In genomic region chr2:33223656-33224358, GRCm38 (mm10) we compare ENCODE assay signal across 26 mouse cellular contexts. TPM values are rescaled to one million over a fixed set of nuclear protein-coding genes. Genes with fewer than 3 reads are reported as not detected.
A peak's percentile ranks its signal among the peaks of the same experiment; 100 is the strongest.
DNase-seq lines count a peak whose midpoint lies in the region; ATAC-seq and TF ChIP-seq lines count a peak whose summit lies in the region.
"Had no signal": no experiment of that assay in that cellular context is flagged by ENCODE, and none has a peak within 500 bp of the region (broad histone marks: within the 10 kb centered on the region; RNA-seq: fewer than 3 reads in every experiment).

No protein-coding gene starts in this region.

- no peaks in the 10 kb centered on the region for H3K9me3 ChIP-seq in hindbrain, embryonic 14.5 days (ENCODE audit: control insufficient read depth, low read length)
- no peaks in the 10 kb centered on the region for H3K9me3 ChIP-seq in hindbrain, embryonic 12.5 days (replicated peaks)
- H3K9me3 ChIP-seq in lung, embryonic 14.5 days (ENCODE audit: low read depth, low read length) = no peaks in the 10 kb centered on the region
- H3K9me3 ChIP-seq in embryonic facial prominence, embryonic 14.5 days (ENCODE audit: control insufficient read depth, low read length) = no peaks in the 10 kb centered on the region
- H3K9me3 ChIP-seq: embryonic facial prominence, embryonic 15.5 days; forebrain, embryonic 15.5 days; limb, embryonic 12.5 days; liver, embryonic 13.5 days; neural tube, embryonic 12.5 days had no signal

- intact Hi-C loops in heart, adult 2 months (cut with DNase I) = loop anchor here (5.0 kb wide), 1 partner anchor 48 kb away; no protein-coding TSS in a partner anchor

- H3K4me3 ChIP-seq in heart, adult 2 months = no peak overlapping the region
- no peak overlapping the region for H3K4me3 ChIP-seq in hindbrain, embryonic 14.5 days (replicated peaks; ENCODE audit: low read length)
- H3K4me3 ChIP-seq in hindbrain, embryonic 12.5 days = no peak overlapping the region
- no peak overlapping the region for H3K4me3 ChIP-seq in lung, embryonic 14.5 days (ENCODE audit: low read depth, low read length)
- no peak overlapping the region for H3K4me3 ChIP-seq in embryonic facial prominence, embryonic 14.5 days (ENCODE audit: low read depth, low read length)
- H3K4me3 ChIP-seq: embryonic facial prominence, embryonic 15.5 days; forebrain, embryonic 15.5 days; limb, embryonic 12.5 days; liver, embryonic 13.5 days; neural tube, embryonic 12.5 days had no signal

- TF ChIP-seq POLR2A in heart, adult 2 months (IDR thresholded peaks at IDR 0.05; ENCODE audit: insufficient read depth, low read depth, low read length) = no peak

- no peak for ATAC-seq in hindbrain, embryonic 14.5 days (ENCODE audit: low FRiP score)
- ATAC-seq in hindbrain, embryonic 12.5 days (ENCODE audit: low FRiP score) = no peak
- ATAC-seq in lung, embryonic 14.5 days (ENCODE audit: insufficient read depth) = no peak
- no peak for ATAC-seq in embryonic facial prominence, embryonic 14.5 days (ENCODE audit: low read depth)
- ATAC-seq: forebrain, embryonic 15.5 days; hindbrain, postnatal 0 days; intestine, embryonic 16.5 days had no signal

- peaks cover 24% of the 10 kb centered on the region for H3K4me1 ChIP-seq in heart, adult 2 months (ENCODE audit: control insufficient read depth, insufficient read depth, low read length)
- H3K4me1 ChIP-seq in hindbrain, embryonic 14.5 days (replicated peaks; ENCODE audit: control insufficient read depth, insufficient read depth, low read length) = no peaks in the 10 kb centered on the region
- H3K4me1 ChIP-seq in hindbrain, embryonic 12.5 days = peaks cover 30% of the 10 kb centered on the region
- peaks cover 9% of the 10 kb centered on the region; the same call in 1 of the 2 replicates for H3K4me1 ChIP-seq in lung, embryonic 14.5 days (ENCODE audit: insufficient read depth)
- H3K4me1 ChIP-seq in embryonic facial prominence, embryonic 14.5 days (ENCODE audit: control insufficient read depth, insufficient read depth, low read length) = peaks cover 13% of the 10 kb centered on the region; the same call in 1 of the 2 replicates

- H3K36me3 ChIP-seq in heart, adult 2 months (ENCODE audit: control insufficient read depth, insufficient read depth, low read length) = no peaks in the 10 kb centered on the region
- 0 out of 2 replicates have a peak, but pooled peaks cover 4% of the 10 kb centered on the region for H3K36me3 ChIP-seq in hindbrain, embryonic 14.5 days (replicated peaks; ENCODE audit: control insufficient read depth, insufficient read depth)
- H3K36me3 ChIP-seq in hindbrain, embryonic 12.5 days = peaks cover 28% of the 10 kb centered on the region
- H3K36me3 ChIP-seq in lung, embryonic 14.5 days (ENCODE audit: insufficient read depth) = peaks cover 26% of the 10 kb centered on the region
- peaks cover 25% of the 10 kb centered on the region; the same call in 1 of the 2 replicates for H3K36me3 ChIP-seq in embryonic facial prominence, embryonic 14.5 days (ENCODE audit: control insufficient read depth, insufficient read depth, low read length)
- H3K36me3 ChIP-seq: forebrain, embryonic 15.5 days; liver, embryonic 13.5 days had no signal

- H3K9ac ChIP-seq in heart, adult 2 months (ENCODE audit: low read depth, low read length) = no peak overlapping the region
- no peak overlapping the region for H3K9ac ChIP-seq in hindbrain, embryonic 14.5 days
- H3K9ac ChIP-seq in hindbrain, embryonic 12.5 days = no peak overlapping the region
- H3K9ac ChIP-seq in lung, embryonic 14.5 days = no peak overlapping the region
- no peak overlapping the region for H3K9ac ChIP-seq in embryonic facial prominence, embryonic 14.5 days (ENCODE audit: low read depth, low read length)
- H3K9ac ChIP-seq: embryonic facial prominence, embryonic 15.5 days; forebrain, embryonic 15.5 days; limb, embryonic 12.5 days; liver, embryonic 13.5 days; neural tube, embryonic 12.5 days had no signal

- peak; percentile 96 for DNase-seq in heart, adult 11 months
- no peak for DNase-seq in heart, adult 2 months
- DNase-seq in hindbrain, embryonic 14.5 days (ENCODE audit: low spot score) = no peak
- peak; percentile 15 for DNase-seq in lung, embryonic 14.5 days
- DNase-seq in lung, postnatal 36 days = no peak
- DNase-seq in embryonic facial prominence, embryonic 14.5 days (ENCODE audit: low spot score) = peak; percentile 63
- no peak for DNase-seq in thymus, postnatal 14 days
- DNase-seq: adrenal gland, postnatal 25 days; cerebellum, adult 8-10 months; cerebellum, postnatal 36 days; embryo, embryonic 11 days; gastrocnemius, postnatal 14 days; kidney, postnatal 36 days; layer of hippocampus, postnatal 36 days; liver, embryonic 13.5 days; lung, adult 2 months; retina, postnatal 1 day; thymus, postnatal 25 days had no signal

- WGBS in heart, adult 2 months = 53% methylated on average over 10 of the region's 10 CpGs
- 79% methylated on average over 10 of the region's 10 CpGs for WGBS in hindbrain, embryonic 14.5 days
- WGBS in hindbrain, embryonic 12.5 days = 79% methylated on average over 10 of the region's 10 CpGs
- WGBS in lung, embryonic 14.5 days = 62% methylated on average over 10 of the region's 10 CpGs
- WGBS in embryonic facial prominence, embryonic 14.5 days = 62% methylated on average over 10 of the region's 10 CpGs

- no peak for TF ChIP-seq CTCF in heart, adult 2 months (IDR thresholded peaks at IDR 0.05)
- no peak for TF ChIP-seq CTCF in lung, embryonic 14.5 days (IDR thresholded peaks at IDR 0.05; ENCODE audit: low read depth)

- no peak for TF ChIP-seq EP300 in heart, adult 2 months (IDR thresholded peaks at IDR 0.05; ENCODE audit: insufficient read depth, low read depth, low read length)

- H3K27me3 ChIP-seq in heart, adult 2 months (ENCODE audit: control insufficient read depth, insufficient read depth, low read length) = no peaks in the 10 kb centered on the region
- H3K27me3 ChIP-seq in hindbrain, embryonic 14.5 days (ENCODE audit: control insufficient read depth, insufficient read depth, low read length) = no peaks in the 10 kb centered on the region
- H3K27me3 ChIP-seq in hindbrain, embryonic 12.5 days = no peaks in the 10 kb centered on the region
- H3K27me3 ChIP-seq in lung, embryonic 14.5 days (ENCODE audit: insufficient read depth, low read length) = no peaks in the 10 kb centered on the region
- no peaks in the 10 kb centered on the region for H3K27me3 ChIP-seq in embryonic facial prominence, embryonic 14.5 days (replicated peaks; ENCODE audit: control insufficient read depth, insufficient read depth, low read length)
- H3K27me3 ChIP-seq: embryonic facial prominence, embryonic 15.5 days; forebrain, embryonic 15.5 days; limb, embryonic 12.5 days; liver, embryonic 13.5 days; neural tube, embryonic 12.5 days had no signal

- no peak overlapping the region for H3K4me2 ChIP-seq in hindbrain, embryonic 14.5 days (replicated peaks)
- no peak overlapping the region for H3K4me2 ChIP-seq in hindbrain, embryonic 12.5 days (replicated peaks)
- no peak overlapping the region for H3K4me2 ChIP-seq in lung, embryonic 14.5 days
- no peak overlapping the region for H3K4me2 ChIP-seq in embryonic facial prominence, embryonic 14.5 days (ENCODE audit: low read depth, low read length)
- H3K4me2 ChIP-seq: embryonic facial prominence, embryonic 15.5 days; forebrain, embryonic 15.5 days; limb, embryonic 12.5 days; liver, embryonic 13.5 days; midbrain, embryonic 11.5 days; neural tube, embryonic 12.5 days had no signal

- no peak overlapping the region for H3K27ac ChIP-seq in heart, adult 2 months
- H3K27ac ChIP-seq in hindbrain, embryonic 14.5 days = 0 out of 2 replicates have a peak overlapping the region, but pooled peaks have one; percentile 9
- H3K27ac ChIP-seq in hindbrain, embryonic 12.5 days = no peak overlapping the region
- no peak overlapping the region for H3K27ac ChIP-seq in lung, embryonic 14.5 days (ENCODE audit: low read depth)
- 0 out of 2 replicates have a peak overlapping the region, but pooled peaks have one; percentile 2 for H3K27ac ChIP-seq in embryonic facial prominence, embryonic 14.5 days (replicated peaks; ENCODE audit: low read depth, low read length)
- H3K27ac ChIP-seq: embryonic facial prominence, embryonic 15.5 days; forebrain, embryonic 15.5 days; hindbrain, postnatal 0 days; limb, embryonic 12.5 days; liver, embryonic 13.5 days; neural tube, embryonic 12.5 days had no signal

- H3K79me2 ChIP-seq in heart, adult 2 months (replicated peaks; ENCODE audit: control insufficient read depth, insufficient read depth, low read length) = no peaks in the 10 kb centered on the region

RNA-seq across cellular contexts. Expression of gene Angptl2, which starts 7.9 kb away (rescaled TPM):
- total RNA-seq in heart, adult 2 months (2021) = 10 to 100 TPM; 45.3 to 46.2 TPM
- polyA plus RNA-seq in heart, adult 2 months (2012; rRNA removed) = 91.4 and 128 TPM in 2 replicates
- polyA plus RNA-seq in hindbrain, embryonic 14.5 days (2014; fragmentation: Nextera tagmentation; extraction: Ambion mirVana) = 12.2 and 14.1 TPM in 2 replicates
- polyA plus RNA-seq in hindbrain, embryonic 12.5 days (2016; fragmentation: Nextera tagmentation; extraction: Ambion mirVana) = 32.8 and 35.4 TPM in 2 replicates
- 30.1 and 30.3 TPM in 2 replicates for polyA plus RNA-seq in lung, embryonic 14.5 days (2014; fragmentation: Nextera tagmentation; extraction: Ambion mirVana)
- polyA plus RNA-seq in embryonic facial prominence, embryonic 14.5 days (2014; fragmentation: Nextera tagmentation; extraction: Ambion mirVana) = 57.9 and 62.6 TPM in 2 replicates

Comparison
In these comparisons a context has a peak if more than half of its experiments do, and no peak if none do; other contexts are left out.
1. DNase-seq: peak in heart, adult 11 months (single experiment), lung, embryonic 14.5 days (single experiment) and embryonic facial prominence, embryonic 14.5 days (single experiment); none in heart, adult 2 months (0 of 2), hindbrain, embryonic 14.5 days (single experiment), lung, postnatal 36 days (single experiment) and thymus, postnatal 14 days (single experiment).
2. H3K27ac ChIP-seq: peak in hindbrain, embryonic 14.5 days (single experiment) and embryonic facial prominence, embryonic 14.5 days (single experiment); none in heart, adult 2 months (single experiment), hindbrain, embryonic 12.5 days (single experiment) and lung, embryonic 14.5 days (single experiment).